Mouse (Mus musculus) liver, postnatal 0 days (tissue): ENCODE results near the gene Rgs7. TPM values are rescaled to one million over a fixed set of nuclear protein-coding genes. Genes with fewer than 3 reads are reported as not detected.

ENCODE experiments used
- ATAC-seq: fragments of 200-750 bp; cut with Nextera tagmentation; 2 replicates; pipeline ENCODE4 v1.8.0; 2017; ENCODE audit warnings: mild to moderate bottlenecking, moderate library complexity
- DNase-seq: peaks from one replicate; pipeline ENCODE4 v3.0.0-alpha.2; 2016
- H3K27ac ChIP-seq: fragments of 300-500 bp; sonication (generic); 2 replicates; pipeline ENCODE4 v1.5.1; 2014; ENCODE audit warnings: antibody characterized with exemption, moderate library complexity, mild to moderate bottlenecking, low read depth
- H3K27me3 ChIP-seq: fragments of 300-500 bp; sonication (generic); 2 replicates; pipeline ENCODE4 v1.6.1; 2014; ENCODE audit warnings: low read length, control low read depth, mixed read lengths; ENCODE audit not compliant: insufficient read depth
- H3K36me3 ChIP-seq: fragments of 300-500 bp; sonication (generic); replicated peaks from 2 replicates; pipeline ENCODE4 v1.6.1; 2014; ENCODE audit warnings: mild to moderate bottlenecking, control low read depth, low read length, moderate library complexity, mixed read lengths; ENCODE audit not compliant: insufficient read depth
- H3K4me1 ChIP-seq: fragments of 300-500 bp; sonication (generic); 2 replicates; pipeline ENCODE4 v1.6.1; 2014; ENCODE audit warnings: antibody characterized with exemption, mild to moderate bottlenecking, control low read depth; ENCODE audit not compliant: insufficient read depth
- H3K4me2 ChIP-seq: fragments of 300-500 bp; sonication (generic); 2 replicates; pipeline ENCODE4 v1.6.1; 2014; ENCODE audit warnings: low read depth, mild to moderate bottlenecking, low read length, moderate library complexity, mixed read lengths
- H3K4me3 ChIP-seq: fragments of 300-500 bp; sonication (generic); 2 replicates; pipeline ENCODE4 v1.5.1; 2014; ENCODE audit warnings: low read depth, low read length
- H3K9ac ChIP-seq: fragments of 300-500 bp; sonication (generic); replicated peaks from 2 replicates; pipeline ENCODE4 v1.6.1; 2014; ENCODE audit warnings: mild to moderate bottlenecking, moderate library complexity
- H3K9me3 ChIP-seq: fragments of 300-500 bp; sonication (generic); 2 replicates; pipeline ENCODE4 v1.6.1; 2016; ENCODE audit warnings: mild to moderate bottlenecking, control low read depth, low read length, mixed read lengths
- CTCF ChIP-seq: sonication (generic); IDR thresholded peaks from 2 replicates; pipeline ENCODE4 v1.5.1; 2016; ENCODE audit warnings: antibody characterized with exemption, low read depth
- EP300 ChIP-seq: IDR thresholded peaks from 2 replicates; pipeline ENCODE4 v1.6.1; 2016; ENCODE audit warnings: antibody characterized with exemption, low read depth, mild to moderate bottlenecking
- WGBS: fragments of 180-500 bp; shearing (Covaris S2); extraction: QIAGEN DNeasy Blood & Tissue Kit; methylation state at CpG from one replicate; pipeline ENCODE4 v1.1.7; 2014; ENCODE audit not compliant: insufficient replicate concordance; 5-methylcytosine and 5-hydroxymethylcytosine counted together
- polyA plus RNA-seq: library from polyadenylated mRNA; unstranded; fragments of >200 nt; fragmentation: Nextera tagmentation; extraction: Ambion mirVana; gene quantifications from 2 replicates; pipeline ENCODE4 v1.2.1, GENCODE M21; 2015

The Rgs7 gene
- polyA plus RNA-seq, 1 experiment from 2014 or later = not detected

DNA sequence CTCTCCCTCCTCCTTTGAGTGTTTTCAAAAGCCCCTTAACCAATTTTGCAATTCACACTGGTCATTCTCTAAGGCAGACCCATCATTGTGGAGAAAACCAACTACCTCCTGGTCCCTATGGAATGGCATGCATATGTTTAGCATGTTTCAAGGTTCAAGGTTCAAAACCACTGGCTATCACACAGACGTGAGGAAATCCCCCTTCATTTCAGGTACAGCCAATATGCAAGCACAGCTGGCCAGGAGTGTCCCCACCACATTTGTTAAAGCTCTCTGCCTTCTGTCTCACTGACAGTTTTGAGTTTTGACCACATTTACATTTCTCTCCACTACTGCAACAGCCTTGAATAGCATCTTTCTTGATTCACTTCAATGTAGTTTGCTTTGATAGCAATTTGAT, 286.7 kb downstream of the Rgs7 start:
- H3K4me2 ChIP-seq = no peak overlapping the region
- WGBS = 32% methylated on average over 1 of the region's 1 CpGs
- H3K4me1 ChIP-seq = no peaks in the 10 kb centered on the region
- no peak for DNase-seq
- H3K27me3 ChIP-seq = no peaks in the 10 kb centered on the region
- no peaks in the 10 kb centered on the region for H3K36me3 ChIP-seq
- ATAC-seq = no peak
- H3K27ac ChIP-seq = no peak overlapping the region
- H3K9ac ChIP-seq = no peak overlapping the region
- no peaks in the 10 kb centered on the region for H3K9me3 ChIP-seq
- TF ChIP-seq EP300 = no peak
- H3K4me3 ChIP-seq = no peak overlapping the region

DNA sequence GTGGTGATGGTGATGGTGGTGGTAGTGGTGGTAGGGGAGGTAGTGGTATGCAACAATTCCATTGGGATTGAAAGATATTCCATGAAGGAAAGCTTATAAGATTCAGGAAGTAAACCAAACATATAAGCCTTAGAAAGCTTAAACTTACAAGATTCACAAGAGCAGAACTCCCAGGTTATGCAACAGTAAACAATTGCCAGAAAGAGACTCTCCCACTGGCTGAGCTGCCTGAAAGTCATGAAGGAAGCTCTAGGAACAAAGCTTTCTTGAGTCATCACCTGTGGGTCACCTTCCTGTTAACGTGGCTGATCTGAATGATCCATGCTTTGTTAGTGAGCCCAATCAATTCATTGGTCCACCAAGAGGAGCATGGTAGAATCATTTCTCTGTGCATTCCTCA, 288.8 kb downstream of the Rgs7 start:
- Histone ChIP-seq H3K27ac (no peak overlapping the region), H3K27me3 (no peaks in the 10 kb centered on the region), H3K4me2 (no peak overlapping the region), H3K36me3 (no peaks in the 10 kb centered on the region), H3K4me1 (no peaks in the 10 kb centered on the region), H3K9me3 (no peaks in the 10 kb centered on the region), H3K4me3 (no peak overlapping the region), H3K9ac (no peak overlapping the region)
- 45% methylated on average over 1 of the region's 1 CpGs for WGBS
- ATAC-seq (no peak), DNase-seq (no peak)
- TF ChIP-seq CTCF = no peak
- TF ChIP-seq EP300 = no peak

DNA sequence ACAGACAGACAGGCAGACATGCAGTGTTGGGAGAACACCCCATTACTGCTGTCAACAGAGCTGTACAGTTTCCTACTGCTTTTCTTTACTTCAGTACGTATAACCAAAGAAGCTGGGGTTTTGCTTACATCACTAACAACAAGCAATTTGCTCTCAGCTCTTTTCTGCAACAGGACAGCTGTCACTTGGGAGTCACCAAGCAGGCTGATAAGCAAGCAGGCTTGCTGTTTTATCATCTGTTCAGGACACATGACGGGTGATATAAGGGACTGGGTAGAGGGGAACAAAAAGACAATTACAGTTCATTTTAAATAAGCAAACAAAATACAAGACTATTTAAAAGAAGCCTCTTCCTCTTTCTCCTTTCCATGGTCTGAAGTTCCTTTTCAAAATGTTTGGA, 289.4 kb downstream of the Rgs7 start:
- H3K27ac ChIP-seq = no peak overlapping the region
- no peaks in the 10 kb centered on the region for H3K27me3 ChIP-seq
- TF ChIP-seq EP300 = no peak
- TF ChIP-seq CTCF = no peak
- no peak overlapping the region for H3K4me3 ChIP-seq
- no peak for ATAC-seq
- H3K4me1 ChIP-seq = no peaks in the 10 kb centered on the region
- no peak overlapping the region for H3K9ac ChIP-seq
- 37% methylated on average over 2 of the region's 2 CpGs for WGBS
- no peak overlapping the region for H3K4me2 ChIP-seq
- no peaks in the 10 kb centered on the region for H3K9me3 ChIP-seq
- H3K36me3 ChIP-seq = no peaks in the 10 kb centered on the region
- DNase-seq = no peak

DNA sequence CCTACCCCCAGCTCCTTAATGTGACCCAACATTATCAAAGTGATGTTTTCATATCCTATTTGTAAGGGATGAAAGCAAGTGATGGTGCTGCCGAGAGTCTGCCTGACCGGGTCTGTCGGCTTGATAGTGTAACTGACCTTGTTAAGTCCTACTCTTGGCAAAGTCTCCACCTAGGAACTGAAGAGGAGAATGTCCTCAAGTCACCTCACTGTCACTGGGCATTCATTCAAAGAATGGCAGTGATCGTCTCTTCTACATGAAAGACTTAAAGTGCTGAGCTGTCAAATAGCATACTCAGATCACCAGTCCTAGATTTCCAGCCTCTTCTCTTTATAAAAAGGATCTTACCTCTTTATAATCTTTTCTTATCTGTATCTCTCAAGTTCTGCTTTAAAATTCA, 293.4 kb downstream of the Rgs7 start:
- 77% methylated on average over 4 of the region's 4 CpGs for WGBS
- Histone ChIP-seq H3K9ac (no peak overlapping the region), H3K4me2 (no peak overlapping the region), H3K4me3 (no peak overlapping the region), H3K9me3 (no peaks in the 10 kb centered on the region), H3K27me3 (no peaks in the 10 kb centered on the region), H3K4me1 (no peaks in the 10 kb centered on the region), H3K27ac (no peak overlapping the region), H3K36me3 (no peaks in the 10 kb centered on the region)
- no peak for ATAC-seq
- TF ChIP-seq EP300 (no peak), CTCF (no peak)
- no peak for DNase-seq

DNA sequence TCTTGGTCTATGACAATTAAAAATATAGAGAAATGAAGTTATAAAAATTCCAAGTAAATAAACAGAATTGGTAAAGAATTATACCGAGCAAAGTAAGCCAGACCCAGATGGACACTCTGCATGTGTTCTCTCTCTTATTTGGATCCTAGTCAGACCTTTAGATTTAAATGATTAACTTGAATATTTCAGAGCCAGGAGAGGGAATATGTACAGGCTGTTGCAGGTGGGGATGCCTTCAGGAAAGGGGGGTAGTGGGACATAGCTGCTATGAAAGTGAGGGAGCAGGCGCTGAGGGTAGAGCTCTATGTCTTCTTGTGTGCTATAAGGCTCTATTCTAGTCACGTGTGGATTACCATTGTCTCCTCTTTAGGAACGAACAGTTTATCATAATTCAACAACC, 296.5 kb downstream of the Rgs7 start:
- H3K9ac ChIP-seq = no peak overlapping the region
- WGBS = 69% methylated on average over 4 of the region's 4 CpGs
- ATAC-seq = no peak
- H3K4me3 ChIP-seq = no peak overlapping the region
- no peak for TF ChIP-seq EP300
- no peak for TF ChIP-seq CTCF
- DNase-seq = no peak
- no peaks in the 10 kb centered on the region for H3K4me1 ChIP-seq
- no peaks in the 10 kb centered on the region for H3K9me3 ChIP-seq
- H3K27ac ChIP-seq = no peak overlapping the region
- no peaks in the 10 kb centered on the region for H3K36me3 ChIP-seq
- no peak overlapping the region for H3K4me2 ChIP-seq
- no peaks in the 10 kb centered on the region for H3K27me3 ChIP-seq

DNA sequence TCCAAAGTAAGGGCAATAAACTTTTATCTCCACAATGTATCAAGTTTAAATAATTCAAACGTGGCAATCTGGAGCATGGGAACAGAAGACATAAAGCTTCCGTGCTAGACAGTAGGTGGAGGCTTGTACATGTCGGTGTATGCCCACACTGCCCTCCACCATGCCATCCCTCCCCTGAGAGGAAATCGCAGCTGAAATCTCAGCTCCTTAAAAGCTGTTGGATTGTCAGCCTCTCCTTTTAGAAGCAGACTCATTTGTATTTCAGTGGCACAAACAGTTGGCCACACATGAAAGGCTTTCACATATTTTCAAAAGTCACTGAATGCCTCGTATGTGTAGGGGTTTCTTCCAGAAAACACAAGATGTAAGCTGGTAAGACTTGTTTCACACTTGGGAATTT, 304.1 kb downstream of the Rgs7 start:
- Histone ChIP-seq H3K4me2 (no peak overlapping the region), H3K36me3 (no peaks in the 10 kb centered on the region), H3K9ac (no peak overlapping the region)

DNA sequence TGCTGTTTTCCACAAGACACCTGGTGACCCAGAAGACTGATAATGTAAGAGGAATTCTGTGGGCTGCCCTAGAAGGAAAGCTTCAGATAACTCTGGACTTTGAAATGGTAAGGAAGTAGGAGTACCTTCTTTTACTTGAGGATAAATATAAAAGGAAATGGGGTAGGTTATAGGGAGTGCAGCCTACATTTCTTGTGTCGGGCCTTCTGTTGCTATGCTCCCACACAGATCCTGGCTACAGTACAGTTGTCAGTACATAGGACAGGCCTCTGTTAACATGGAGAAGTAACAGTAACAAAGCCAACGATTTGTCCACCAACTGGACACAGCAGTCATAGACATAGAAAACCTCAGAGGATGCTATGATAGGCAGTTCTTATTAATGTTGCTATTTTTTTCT, 307.1 kb downstream of the Rgs7 start:
- TF ChIP-seq EP300 (no peak), CTCF (no peak)
- ATAC-seq = no peak

More for the DNA sequence above, 304.1 kb downstream of the Rgs7 start:
- DNase-seq = no peak
- Histone ChIP-seq H3K4me1 (no peaks in the 10 kb centered on the region), H3K27ac (no peak overlapping the region), H3K4me3 (no peak overlapping the region), H3K9me3 (no peaks in the 10 kb centered on the region), H3K27me3 (no peaks in the 10 kb centered on the region)
- TF ChIP-seq CTCF (no peak), EP300 (no peak)
- ATAC-seq = no peak
- WGBS = 63% methylated on average over 5 of the region's 5 CpGs

More for the DNA sequence above, 307.1 kb downstream of the Rgs7 start:
- Histone ChIP-seq H3K9me3 (no peaks in the 10 kb centered on the region), H3K27ac (no peak overlapping the region), H3K9ac (no peak overlapping the region), H3K4me3 (no peak overlapping the region), H3K36me3 (no peaks in the 10 kb centered on the region), H3K27me3 (no peaks in the 10 kb centered on the region), H3K4me1 (no peaks in the 10 kb centered on the region), H3K4me2 (no peak overlapping the region)
- 64% methylated on average over 2 of the region's 2 CpGs for WGBS
- DNase-seq = no peak
